Mouse (Mus musculus) testis, adult 2 months (tissue): ENCODE data around the gene AI464131.

Experiments used
- CTCF ChIP-seq: fragments of 200-500 bp; IDR thresholded peaks from 2 replicates; pipeline ENCODE4 v1.5.1; 2012; ENCODE audit warnings: low read depth, mild to moderate bottlenecking, inconsistent platforms, low read length, moderate library complexity; ENCODE audit not compliant: control insufficient read depth, insufficient read depth, insufficient replicate concordance
- POLR2A ChIP-seq: fragments of 200-500 bp; IDR thresholded peaks from 2 replicates; pipeline ENCODE4 v1.6.1; 2012; ENCODE audit warnings: low read depth, mild to moderate bottlenecking, inconsistent platforms, low read length, moderate library complexity; ENCODE audit not compliant: control insufficient read depth

DNA sequence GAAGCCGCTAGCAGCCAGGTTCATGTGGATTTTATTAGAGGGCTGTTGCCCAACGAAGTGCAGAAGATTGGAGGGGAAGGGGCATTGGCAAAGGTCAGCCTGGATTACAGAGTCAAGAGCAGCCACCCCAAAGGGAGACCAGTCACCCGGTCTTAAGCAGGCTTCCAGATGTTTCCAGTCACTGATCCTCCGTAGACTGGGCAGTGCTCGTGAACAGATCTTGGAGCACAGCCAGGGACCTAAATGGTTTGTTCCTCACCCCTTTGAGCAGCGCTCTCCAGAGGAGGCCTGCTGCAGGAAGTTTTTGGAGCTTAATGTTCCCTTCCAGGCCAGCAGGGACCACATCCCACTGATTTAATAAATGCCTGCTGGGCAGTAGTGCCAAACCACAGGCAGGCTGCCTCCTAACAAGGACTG lies 21.3 kb downstream of the AI464131 start:
- TF ChIP-seq CTCF (no peak), POLR2A (no peak)
